Mouse (Mus musculus) intestine, postnatal 0 days (tissue): ENCODE data around the gene Slc35f5. TPM values are rescaled to one million over a fixed set of nuclear protein-coding genes. Genes with fewer than 3 reads are reported as not detected.

Experiments
- ATAC-seq: fragments of 200-750 bp; cut with Nextera tagmentation; 2 replicates; pipeline ENCODE4 v1.8.0; 2017; ENCODE audit warnings: mild to moderate bottlenecking, moderate TSS enrichment, moderate library complexity
- H3K27ac ChIP-seq: fragments of 300-500 bp; sonication (generic); 2 replicates; pipeline ENCODE4 v1.5.1; 2014; ENCODE audit warnings: mild to moderate bottlenecking, low read depth, low read length, moderate library complexity
- H3K27me3 ChIP-seq: fragments of 300-500 bp; sonication (generic); replicated peaks from 2 replicates; pipeline ENCODE4 v1.6.1; 2014; ENCODE audit warnings: low read length, mixed read lengths; ENCODE audit not compliant: control insufficient read depth, insufficient read depth
- H3K36me3 ChIP-seq: fragments of 300-500 bp; sonication (generic); 2 replicates; pipeline ENCODE4 v1.6.1; 2014; ENCODE audit warnings: mild to moderate bottlenecking, moderate library complexity; ENCODE audit not compliant: control insufficient read depth, insufficient read depth
- H3K4me1 ChIP-seq: fragments of 300-500 bp; sonication (generic); replicated peaks from 2 replicates; pipeline ENCODE4 v1.6.1; 2014; ENCODE audit warnings: antibody characterized with exemption, low read length, mixed read lengths; ENCODE audit not compliant: control insufficient read depth, insufficient read depth
- H3K4me2 ChIP-seq: fragments of 300-500 bp; sonication (generic); replicated peaks from 2 replicates; pipeline ENCODE4 v1.6.1; 2014; ENCODE audit warnings: low read depth, mild to moderate bottlenecking, moderate library complexity
- H3K4me3 ChIP-seq: fragments of 300-500 bp; sonication (generic); 2 replicates; pipeline ENCODE4 v1.5.1; 2014; ENCODE audit warnings: low read depth, low read length
- H3K9ac ChIP-seq: fragments of 300-500 bp; sonication (generic); 2 replicates; pipeline ENCODE4 v1.6.1; 2014; ENCODE audit warnings: mild to moderate bottlenecking, low read depth, low read length
- H3K9me3 ChIP-seq: fragments of 300-500 bp; sonication (generic); 2 replicates; pipeline ENCODE4 v1.6.1; 2016; ENCODE audit warnings: mixed run types; ENCODE audit not compliant: control insufficient read depth
- CTCF ChIP-seq: sonication (generic); IDR thresholded peaks from 2 replicates; pipeline ENCODE4 v1.5.1; 2016; ENCODE audit warnings: low read depth, mild to moderate bottlenecking, control low read depth, antibody characterized with exemption, moderate library complexity
- WGBS: fragments of 180-500 bp; shearing (Covaris S2); extraction: QIAGEN DNeasy Blood & Tissue Kit; methylation state at CpG from one replicate; pipeline ENCODE4 v1.1.7; 2014; 5-methylcytosine and 5-hydroxymethylcytosine counted together
- polyA plus RNA-seq: library from polyadenylated mRNA; unstranded; fragments of >200 nt; fragmentation: Nextera tagmentation; extraction: Ambion mirVana; gene quantifications from 2 replicates; pipeline ENCODE4 v1.2.1, GENCODE M21; 2015

Slc35f5 gene
- polyA plus RNA-seq, 1 experiment from 2014 or later = 37.4 TPM

GRCm38 (mm10) chr1:125578091-125578490, 17.7 kb downstream of the Slc35f5 start:
- Histone ChIP-seq H3K27me3 (no peaks in the 10 kb centered on the region), H3K4me3 (no peak overlapping the region), H3K9me3 (no peaks in the 10 kb centered on the region), H3K36me3 (peaks cover 57% of the 10 kb centered on the region), H3K4me2 (no peak overlapping the region), H3K27ac (no peak overlapping the region), H3K4me1 (no peaks in the 10 kb centered on the region), H3K9ac (no peak overlapping the region)
- TF ChIP-seq CTCF = no peak
- no peak for ATAC-seq
- WGBS = 67% methylated on average over 1 of the region's 1 CpGs

GRCm38 (mm10) chr1:125581134-125581533, 20.7 kb downstream of the Slc35f5 start:
- ATAC-seq = no peak
- H3K4me3 ChIP-seq = no peak overlapping the region
- no peaks in the 10 kb centered on the region for H3K27me3 ChIP-seq
- no peaks in the 10 kb centered on the region for H3K9me3 ChIP-seq
- H3K9ac ChIP-seq = no peak overlapping the region
- no peak overlapping the region for H3K4me2 ChIP-seq
- no peak for TF ChIP-seq CTCF
- 93% methylated on average over 3 of the region's 3 CpGs for WGBS
- H3K36me3 ChIP-seq = peaks cover 48% of the 10 kb centered on the region
- no peaks in the 10 kb centered on the region for H3K4me1 ChIP-seq
- H3K27ac ChIP-seq = no peak overlapping the region

- WGBS = 85% methylated on average over 4 of the region's 4 CpGs
- H3K4me1 ChIP-seq = no peaks in the 10 kb centered on the region
These were observed 43.2 kb downstream of the Slc35f5 start for GRCm38 (mm10) chr1:125603620-125604019.

GRCm38 (mm10) chr1:125607087-125607803, 46.9 kb downstream of the Slc35f5 start:
- Histone ChIP-seq H3K36me3 (no peaks in the 10 kb centered on the region), H3K4me1 (no peaks in the 10 kb centered on the region), H3K9ac (no peak overlapping the region), H3K27ac (no peak overlapping the region), H3K4me2 (no peak overlapping the region; the same call in 1 of the 2 replicates), H3K9me3 (no peaks in the 10 kb centered on the region), H3K27me3 (no peaks in the 10 kb centered on the region), H3K4me3 (no peak overlapping the region)
- ATAC-seq = peak; percentile 65
- 31% methylated on average over 10 of the region's 10 CpGs for WGBS
- TF ChIP-seq CTCF = peak; percentile 96

More at GRCm38 (mm10) chr1:125603620-125604019, 43.2 kb downstream of the Slc35f5 start:
- no peak for TF ChIP-seq CTCF
- no peak for ATAC-seq
- H3K9ac ChIP-seq = no peak overlapping the region
- no peak overlapping the region for H3K4me2 ChIP-seq
- H3K4me3 ChIP-seq = no peak overlapping the region
- no peak overlapping the region for H3K27ac ChIP-seq
- no peaks in the 10 kb centered on the region for H3K36me3 ChIP-seq
- no peaks in the 10 kb centered on the region for H3K27me3 ChIP-seq
- no peaks in the 10 kb centered on the region for H3K9me3 ChIP-seq

GRCm38 (mm10) chr1:125624376-125625076, 64.1 kb downstream of the Slc35f5 start:
- ATAC-seq = no peak
- 67% methylated on average over 4 of the region's 4 CpGs for WGBS
- Histone ChIP-seq H3K9ac (no peak overlapping the region), H3K27me3 (no peaks in the 10 kb centered on the region), H3K4me1 (no peaks in the 10 kb centered on the region), H3K4me2 (no peak overlapping the region), H3K36me3 (no peaks in the 10 kb centered on the region), H3K27ac (no peak overlapping the region), H3K4me3 (no peak overlapping the region), H3K9me3 (no peaks in the 10 kb centered on the region)
- no peak for TF ChIP-seq CTCF

GRCm38 (mm10) chr1:125639501-125640253, 79.3 kb downstream of the Slc35f5 start:
- H3K36me3 ChIP-seq = no peaks in the 10 kb centered on the region
- H3K27ac ChIP-seq = no peak overlapping the region
- TF ChIP-seq CTCF = no peak
- no peak for ATAC-seq
- no peaks in the 10 kb centered on the region for H3K4me1 ChIP-seq
- H3K9me3 ChIP-seq = no peaks in the 10 kb centered on the region
- H3K27me3 ChIP-seq = no peaks in the 10 kb centered on the region
- H3K4me3 ChIP-seq = no peak overlapping the region
- no peak overlapping the region for H3K4me2 ChIP-seq
- WGBS = 88% methylated on average over 8 of the region's 8 CpGs
- no peak overlapping the region for H3K9ac ChIP-seq
